Mouse (Mus musculus): Measurements from ENCODE around the gene Ipo13.

Ipo13 gene

DNA sequence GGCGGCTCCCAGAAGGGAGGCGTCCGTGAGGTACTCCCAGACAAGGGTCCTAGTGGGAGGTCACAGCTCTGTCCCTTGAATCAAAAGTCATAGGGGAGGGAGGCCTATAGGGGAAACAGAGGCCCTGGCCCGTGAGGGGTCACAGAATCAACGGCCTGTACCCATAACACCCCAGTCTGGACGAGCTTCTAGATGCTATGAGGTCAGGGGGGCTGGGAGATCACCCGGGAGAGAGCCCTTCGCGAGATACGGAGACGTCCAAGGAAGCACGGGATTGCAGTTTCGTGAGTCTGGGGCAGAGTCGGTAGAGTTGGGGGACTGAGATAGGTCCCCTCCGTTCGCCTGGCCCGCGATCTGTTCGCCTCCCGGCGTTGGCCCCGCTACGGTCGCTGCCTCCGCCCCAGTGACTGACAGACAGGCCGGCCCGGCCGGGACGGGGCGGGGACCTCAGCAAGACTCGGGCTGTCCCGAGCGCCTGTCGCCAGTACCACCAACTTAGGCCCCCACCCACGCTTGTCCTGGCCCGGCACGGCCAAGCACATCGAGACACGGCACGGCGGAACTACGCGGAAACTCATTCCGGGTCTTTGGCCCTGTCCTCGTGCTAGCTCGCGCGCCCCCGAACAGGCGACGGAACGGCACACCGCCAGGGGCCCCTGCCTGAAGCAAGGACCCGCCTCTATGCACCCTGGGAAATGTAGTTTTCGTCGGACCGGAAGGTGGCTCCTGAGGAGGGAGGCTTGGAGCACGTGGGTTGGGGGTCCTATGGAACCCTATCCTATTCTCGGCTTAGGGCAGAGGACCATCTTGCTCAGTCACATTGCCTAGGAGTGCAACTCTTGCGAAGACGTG, at the start of gene Ipo13:
Ipo13 (minus strand) TSS at position 409 of the 852 bp plus-strand sequence.
- peak; percentile 91 to 95 for DNase-seq (ENCODE audit: low spot score in 2 of 2)

DNA sequence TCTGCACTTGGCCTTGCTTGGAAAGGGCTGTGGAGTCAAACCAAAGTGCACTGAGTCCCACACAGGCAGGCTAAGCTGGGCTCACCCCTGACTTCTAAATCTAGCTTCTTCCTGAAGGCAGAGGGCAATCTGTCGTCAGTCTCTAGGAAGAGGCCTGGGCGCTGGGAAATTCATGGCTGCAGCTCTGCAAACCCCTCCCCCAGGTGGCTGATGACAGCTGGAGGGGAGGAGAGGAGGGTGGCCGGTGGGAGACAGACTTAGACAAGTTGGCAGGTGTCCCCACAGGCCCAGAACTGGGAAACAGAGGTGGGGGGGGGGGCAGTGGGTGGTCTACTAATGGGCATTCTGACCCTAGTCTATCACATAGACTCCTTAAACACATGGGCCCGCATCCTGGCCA, 42.7 kb upstream of the Ipo13 start:
- no peak for DNase-seq (ENCODE audit: low spot score in 2 of 2)

DNA sequence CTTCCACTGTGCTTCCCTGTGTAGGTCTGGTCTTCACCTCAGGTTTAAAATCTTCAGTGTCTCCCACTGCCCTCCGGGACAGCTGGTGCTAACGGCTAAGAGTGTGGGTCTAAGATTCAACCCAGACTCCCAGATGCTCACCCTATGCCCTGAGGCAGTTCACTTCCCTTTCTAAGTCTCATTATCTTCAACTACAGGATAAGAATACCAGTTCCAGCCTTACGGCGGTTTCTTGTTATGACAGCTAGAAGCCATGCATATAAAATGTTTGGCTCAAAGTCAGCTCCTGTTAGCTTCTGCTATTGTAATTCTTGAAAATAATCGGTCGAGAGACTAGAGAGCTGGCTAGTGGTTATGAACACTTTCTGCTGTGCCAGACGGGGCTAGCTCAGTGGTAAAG, 32.7 kb upstream of the Ipo13 start:
- DNase-seq (ENCODE audit: low spot score in 2 of 2), result no peak

DNA sequence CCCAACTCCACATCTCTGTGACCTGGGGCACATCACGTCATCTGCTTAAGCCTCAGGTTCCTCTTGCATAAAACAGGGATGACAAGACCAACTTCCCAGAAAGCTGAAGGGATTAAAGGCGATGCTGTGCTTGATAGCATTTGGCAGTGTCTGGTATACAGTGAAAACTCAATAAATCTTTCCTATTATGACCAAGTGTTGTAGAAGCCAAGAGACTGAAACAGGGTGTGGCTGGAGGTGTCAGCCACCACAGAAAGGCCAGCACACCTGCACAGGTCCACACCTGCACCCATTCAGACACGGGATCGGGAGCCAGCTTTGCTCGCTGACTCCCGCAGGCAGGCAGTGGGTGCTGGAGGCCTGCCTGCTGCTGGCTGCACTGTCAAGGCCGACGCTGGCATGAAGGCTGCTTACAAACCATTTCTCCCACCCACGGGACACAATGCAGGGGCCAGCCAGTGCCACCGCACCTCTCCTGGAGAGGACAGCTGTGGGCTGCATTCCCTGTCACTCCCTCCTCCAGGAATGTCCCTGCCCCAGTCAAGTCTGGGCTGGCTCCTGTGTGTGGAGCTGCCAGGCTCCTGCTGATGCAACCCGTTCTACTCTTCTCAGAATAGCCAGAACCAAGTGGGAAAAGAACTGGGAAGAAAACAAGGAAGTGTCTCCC, 32.0 kb upstream of the Ipo13 start:
- DNase-seq (ENCODE audit: low spot score in 2 of 2), result no peak

DNA sequence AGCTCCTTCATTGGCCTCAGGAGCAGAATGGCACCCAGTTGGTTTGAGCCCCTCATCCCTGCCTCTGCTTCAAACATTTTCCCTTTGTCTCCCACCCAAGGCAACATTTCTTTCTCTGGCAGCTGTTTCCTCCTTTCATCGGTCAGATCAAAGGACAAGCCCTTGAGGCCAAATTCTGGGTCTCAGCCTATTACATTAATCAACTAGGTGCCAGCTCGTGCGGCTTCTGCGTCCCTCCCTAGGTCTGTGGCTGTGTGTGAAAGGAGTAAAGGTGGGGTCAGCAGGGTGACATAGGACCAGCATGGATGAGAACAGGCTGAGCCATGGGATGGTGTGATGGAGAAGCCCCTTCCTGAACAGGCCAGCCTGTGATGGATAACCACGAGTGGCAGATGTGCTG, 28.5 kb upstream of the Ipo13 start:
- DNase-seq (ENCODE audit: low spot score in 2 of 2), result no peak

DNA sequence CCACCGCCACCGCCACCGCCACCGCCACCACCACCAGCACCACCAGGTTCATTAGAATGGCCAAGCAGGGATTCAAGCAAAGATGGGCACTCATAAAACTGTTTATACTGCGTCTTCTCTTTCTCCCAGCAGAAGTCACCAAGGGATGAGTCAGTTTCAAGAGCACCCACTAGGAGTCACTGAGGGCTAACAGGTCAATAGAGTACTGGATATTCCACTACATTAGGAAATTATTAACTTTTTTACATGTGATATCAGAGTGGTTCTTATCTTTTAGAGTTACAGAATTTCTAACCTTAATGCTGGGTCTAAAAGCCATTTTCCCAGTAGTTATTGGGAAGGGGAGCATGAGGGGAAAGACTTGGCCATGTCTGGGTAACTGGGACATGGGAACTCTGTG, 22.2 kb upstream of the Ipo13 start:
- no peak for DNase-seq (ENCODE audit: low spot score in 2 of 2)

DNA sequence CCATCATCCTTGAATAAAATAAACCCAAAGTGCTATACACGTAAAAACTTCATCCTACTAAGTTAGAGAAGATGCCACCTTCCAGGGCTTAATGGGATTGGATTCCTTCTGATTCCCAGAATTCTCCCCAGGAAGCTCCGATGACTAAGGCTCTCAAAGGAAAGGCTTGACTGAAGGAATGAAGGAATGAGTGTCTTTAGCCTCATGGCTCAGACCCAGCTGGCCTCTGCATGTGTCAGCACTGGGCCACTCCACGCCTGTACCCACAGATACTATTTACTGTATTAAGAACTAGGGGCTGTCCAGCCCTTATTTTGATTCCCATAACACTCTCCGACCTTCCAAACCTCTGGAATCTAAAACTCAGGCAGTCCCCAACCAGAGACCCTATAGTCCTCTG, 19.3 kb upstream of the Ipo13 start:
- DNase-seq (ENCODE audit: low spot score in 2 of 2), result no peak

DNA sequence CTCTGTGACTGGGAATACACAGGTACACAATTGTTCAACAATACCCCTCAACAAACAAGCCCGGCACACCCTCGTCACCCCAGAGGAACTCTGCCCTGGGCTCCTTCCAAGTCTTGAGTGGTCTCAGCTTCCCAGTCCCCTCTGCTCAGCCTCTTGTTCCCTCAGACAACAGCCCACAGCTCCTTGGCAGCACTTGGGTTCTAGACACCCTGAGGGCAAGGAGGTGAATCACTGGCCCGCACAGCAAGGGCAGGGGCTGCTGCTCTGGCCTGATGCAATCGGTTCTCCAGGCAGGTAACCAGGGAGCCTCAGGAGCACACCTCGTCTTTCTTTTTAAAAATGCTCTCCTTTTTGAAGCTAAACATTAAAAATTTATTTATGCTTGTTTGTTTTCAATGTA, 18.4 kb upstream of the Ipo13 start:
- no peak for DNase-seq (ENCODE audit: low spot score in 2 of 2)

DNA sequence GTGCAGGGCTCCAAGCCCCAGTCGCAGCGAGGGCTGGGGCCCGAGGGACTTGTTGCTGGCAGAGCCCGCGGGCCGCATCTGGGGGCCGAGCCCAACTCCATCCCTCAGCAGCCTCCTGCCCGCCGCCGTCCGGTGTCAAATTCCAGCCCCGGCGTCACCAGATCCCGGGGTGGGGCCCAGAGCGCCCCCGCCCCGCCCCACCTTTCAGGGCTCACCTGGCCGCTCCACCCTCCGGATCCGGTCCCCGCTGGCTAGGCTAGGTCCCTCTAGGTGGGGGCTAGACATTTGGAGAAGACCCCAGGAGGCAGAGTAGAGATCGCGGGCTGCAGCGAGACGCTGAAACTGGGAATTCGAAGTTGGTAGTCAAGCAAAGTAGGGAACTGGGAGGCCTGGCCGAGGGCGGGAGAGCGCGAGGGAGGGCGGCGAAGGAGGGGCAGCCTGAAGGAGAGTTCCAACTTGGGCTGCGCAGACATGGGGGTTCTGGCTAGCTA, 14.6 kb upstream of the Ipo13 start, which contains the start of gene Artn:
Artn (minus strand) TSS at position 373 of the 491 bp plus-strand sequence.
- peak; percentile 37 to 73 for DNase-seq (ENCODE audit: low spot score in 2 of 2)

DNA sequence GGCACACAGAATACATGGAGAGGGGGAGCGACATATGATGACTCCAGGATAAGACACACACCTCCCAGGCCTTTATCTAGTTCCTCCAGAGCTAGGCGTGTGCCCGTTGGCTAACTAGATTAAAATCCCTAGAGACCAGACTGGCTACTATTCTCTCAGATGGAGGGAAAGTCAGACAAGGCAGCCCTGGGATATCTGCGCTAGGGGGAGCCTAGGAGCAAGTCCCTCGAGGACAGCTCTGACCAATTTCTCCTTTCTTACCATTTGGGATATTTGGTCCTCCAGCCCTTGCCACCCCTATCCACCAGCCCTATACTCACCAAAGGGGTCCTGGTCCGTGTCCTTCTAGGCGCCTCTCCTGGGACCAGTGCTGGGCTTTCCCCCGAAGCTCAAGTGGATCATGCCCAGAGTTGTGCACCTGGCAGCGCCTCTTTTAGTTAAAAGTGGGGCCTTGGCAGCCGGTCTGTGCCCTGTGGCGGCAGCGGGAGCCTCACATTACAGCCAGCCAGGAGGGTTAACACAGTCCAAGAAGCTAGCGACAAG, 14.0 kb upstream of the Ipo13 start:
- peak; percentile 80 to 85 for DNase-seq (ENCODE audit: low spot score in 2 of 2)

DNA sequence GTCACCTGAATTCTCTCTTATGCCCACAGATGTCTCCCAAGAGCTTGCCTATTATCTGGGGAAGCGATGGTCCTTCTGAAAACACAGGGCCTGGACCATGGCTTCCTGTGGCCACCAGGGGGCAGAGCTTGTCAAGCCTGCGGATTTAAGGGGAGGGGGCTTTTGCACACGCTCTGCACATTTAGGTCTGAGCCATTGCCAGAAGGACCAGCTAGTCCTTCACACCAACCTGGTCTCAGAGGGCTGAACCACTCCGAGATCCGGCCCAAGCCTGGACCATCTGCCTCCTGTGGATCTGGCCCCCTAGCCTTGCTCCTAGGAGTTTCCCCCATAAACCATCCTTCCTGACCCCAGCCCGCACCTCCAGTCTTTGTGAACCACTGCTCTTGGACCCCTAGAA, 13.4 kb upstream of the Ipo13 start:
- peak; percentile 29 to 76 for DNase-seq (ENCODE audit: low spot score in 2 of 2)

DNA sequence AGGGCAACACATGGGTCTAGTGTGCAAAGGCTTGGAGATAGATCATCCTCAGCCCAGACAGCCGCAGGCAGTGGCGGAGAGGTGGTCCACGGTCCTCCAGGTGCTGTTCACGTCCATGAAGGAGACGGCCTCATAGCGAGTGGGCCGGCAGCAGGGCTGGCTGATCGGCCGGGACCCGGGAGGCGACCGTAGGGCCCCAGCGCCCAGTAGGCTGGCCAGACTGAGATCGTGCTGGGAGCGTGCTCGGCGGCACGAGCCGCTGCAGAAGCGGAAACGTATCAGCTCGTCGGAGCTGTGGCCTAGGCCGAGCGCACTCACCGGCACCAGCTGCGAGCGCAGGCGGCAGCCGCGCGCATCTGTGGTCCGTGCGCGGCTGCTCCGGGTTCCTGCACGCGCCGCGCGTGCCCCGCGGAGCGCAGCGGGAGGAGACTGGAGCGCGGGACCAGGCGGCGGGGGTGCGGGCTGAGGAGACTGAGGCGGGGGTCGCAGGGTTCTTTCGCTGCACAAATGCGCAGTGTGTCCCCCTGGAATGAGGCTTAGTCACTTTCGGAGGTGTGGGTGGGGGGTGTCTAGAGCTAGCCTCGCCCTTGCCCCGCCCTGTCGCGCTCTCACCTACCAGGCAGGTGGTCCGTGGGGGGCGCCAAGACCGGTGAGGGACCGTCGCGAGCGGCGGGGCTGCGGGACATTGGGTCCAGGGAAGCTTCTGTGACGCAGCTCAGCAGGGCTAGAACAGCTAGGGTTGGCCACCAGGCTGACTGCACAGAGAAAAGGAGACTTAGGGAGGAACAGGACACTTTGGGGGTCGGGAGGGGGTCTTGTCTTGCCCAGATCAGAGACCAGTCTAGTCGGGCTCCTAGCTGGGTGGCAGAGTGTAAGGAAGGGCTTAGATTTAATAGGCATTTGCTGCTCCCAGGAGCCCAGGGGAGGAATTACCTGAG, 12.0 kb upstream of the Ipo13 start:
- peak; percentile 28 to 75 for DNase-seq (ENCODE audit: low spot score in 2 of 2)

DNA sequence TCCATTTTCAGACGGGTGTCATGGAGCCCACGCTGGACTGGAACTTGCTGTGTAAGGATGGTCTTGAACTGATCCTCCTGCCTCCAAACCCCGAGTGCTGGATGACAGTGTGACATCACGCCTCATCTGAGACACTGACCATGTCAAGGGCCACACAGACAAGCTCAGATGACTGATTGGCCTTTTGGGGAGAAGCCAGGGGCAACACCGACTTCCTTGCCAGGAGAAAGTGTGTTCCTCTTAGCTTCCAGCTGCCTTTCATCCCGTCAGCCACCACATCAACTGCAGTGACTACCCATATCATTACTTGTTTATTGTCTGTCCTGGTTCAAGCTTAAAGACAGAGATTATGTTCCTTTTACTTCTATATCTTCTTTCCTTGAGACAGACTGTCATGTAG, 10.1 kb upstream of the Ipo13 start:
- DNase-seq (ENCODE audit: low spot score in 2 of 2), result no peak

DNA sequence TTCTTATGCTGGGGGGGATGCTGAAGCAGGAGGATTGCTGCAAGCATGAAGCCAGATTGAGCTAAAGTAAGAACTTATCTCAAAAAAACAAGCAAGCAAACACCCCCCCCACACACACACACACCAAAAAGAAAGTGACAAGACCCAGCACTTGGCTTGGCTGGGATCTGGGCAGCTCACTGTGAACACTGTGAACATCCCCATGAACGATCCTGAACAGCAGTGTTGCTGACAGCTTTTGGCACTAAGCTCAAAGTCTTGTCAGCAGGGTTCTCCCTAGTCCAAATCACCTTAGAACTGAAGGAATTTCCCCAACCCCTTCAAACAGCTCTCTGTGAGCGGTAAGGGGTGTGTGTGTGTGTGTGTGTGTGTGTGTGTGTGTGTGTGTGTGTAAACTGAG, 8.7 kb upstream of the Ipo13 start:
- DNase-seq (ENCODE audit: low spot score in 2 of 2), result no peak

DNA sequence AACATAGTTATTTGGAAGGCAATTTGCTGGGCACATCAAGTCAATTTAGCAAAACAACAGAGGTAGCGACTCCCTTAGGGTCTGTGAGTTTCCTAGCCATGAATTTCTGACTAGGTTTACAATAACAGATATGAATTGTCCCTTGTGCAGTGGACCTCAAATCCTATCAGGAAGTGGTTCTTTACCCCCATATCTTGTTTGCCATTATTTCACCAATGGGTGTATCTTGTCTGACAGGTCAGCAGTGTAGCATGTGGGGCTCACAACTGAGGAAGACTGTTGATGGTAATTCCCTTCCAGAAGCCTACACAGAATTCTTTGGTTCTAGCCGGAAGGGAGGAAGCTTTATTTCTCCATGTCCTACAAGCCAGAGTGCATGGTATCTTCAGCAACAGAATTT, 6.6 kb upstream of the Ipo13 start:
- no peak for DNase-seq (ENCODE audit: low spot score in 2 of 2)

DNA sequence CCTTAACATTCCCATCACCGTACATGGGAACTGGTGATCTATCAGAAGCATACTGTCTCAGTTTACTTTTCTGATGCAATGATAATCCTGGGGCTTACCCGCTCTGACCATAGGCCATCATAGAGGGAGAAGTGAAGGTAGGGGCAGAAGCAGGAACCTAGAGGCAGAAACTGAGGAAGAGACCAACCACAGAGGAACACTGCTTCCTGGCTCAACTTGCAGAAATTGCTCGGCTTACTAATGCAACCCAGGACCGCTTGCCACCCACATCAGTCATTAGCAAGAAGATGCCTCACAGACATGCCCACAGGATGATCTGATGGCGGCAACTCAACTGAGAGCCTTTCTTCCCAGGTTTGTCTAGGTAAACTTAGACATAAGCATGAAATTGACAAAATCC, 4.0 kb upstream of the Ipo13 start:
- DNase-seq (ENCODE audit: low spot score in 2 of 2), result no peak

DNA sequence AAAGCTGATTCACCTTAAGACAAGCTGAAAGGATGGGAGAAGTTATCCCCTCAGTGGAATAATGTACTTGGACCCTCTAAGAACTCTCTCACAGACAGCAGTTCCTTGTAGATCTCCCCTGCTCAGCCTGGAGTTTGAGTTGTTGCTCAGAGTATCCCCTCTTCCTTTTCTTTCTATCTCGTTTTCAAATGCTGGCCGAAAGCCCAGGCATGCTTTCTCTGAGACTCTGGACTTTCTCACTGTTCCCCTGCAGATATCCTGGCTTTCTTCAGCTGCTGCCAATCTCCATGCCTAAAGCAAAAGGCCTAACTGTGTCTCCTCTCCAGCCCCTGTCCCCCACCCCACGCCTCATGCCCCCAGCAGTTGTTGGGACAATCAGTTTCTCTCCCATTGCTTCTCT, 3.5 kb upstream of the Ipo13 start:
- no peak for DNase-seq (ENCODE audit: low spot score in 2 of 2)

DNA sequence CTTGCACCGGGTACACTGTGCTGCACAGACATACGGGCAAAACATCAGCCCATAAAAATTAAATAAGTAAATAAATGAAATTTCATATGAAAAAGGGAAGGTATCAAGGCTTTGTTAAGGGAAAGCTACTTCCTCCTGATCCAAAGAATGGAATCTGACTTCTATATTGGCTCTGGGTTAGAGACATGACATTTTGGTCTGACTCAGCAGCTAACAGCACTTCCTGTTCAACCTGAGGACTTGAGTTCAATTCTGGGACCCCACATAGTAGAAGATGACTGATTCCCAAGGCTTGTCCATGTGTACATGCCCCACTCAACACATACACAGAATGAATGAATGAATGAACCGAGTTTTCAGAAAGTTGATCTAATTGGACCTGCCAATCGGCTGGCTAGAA, 3.0 kb upstream of the Ipo13 start:
- no peak for DNase-seq (ENCODE audit: low spot score in 2 of 2)

DNA sequence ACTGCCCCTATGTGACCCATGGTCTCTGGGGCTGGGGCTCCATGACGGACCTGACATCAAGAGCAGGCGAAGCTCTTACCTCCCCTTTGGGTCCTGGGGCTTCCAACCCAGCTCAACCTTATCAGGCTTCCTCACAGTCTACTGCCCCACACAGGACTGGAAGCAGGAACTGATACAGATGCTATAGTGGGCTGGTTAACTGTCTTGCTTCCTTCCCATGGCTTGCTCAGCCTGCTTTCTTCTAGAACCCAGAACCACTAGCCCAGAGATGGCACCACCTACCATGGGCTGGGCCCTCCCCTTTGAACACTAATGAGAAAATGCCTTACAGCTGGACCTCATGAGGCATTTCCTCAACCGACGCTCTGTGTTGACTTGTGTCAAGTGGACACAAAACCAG, 2.6 kb upstream of the Ipo13 start:
- DNase-seq (ENCODE audit: low spot score in 2 of 2), result no peak

DNA sequence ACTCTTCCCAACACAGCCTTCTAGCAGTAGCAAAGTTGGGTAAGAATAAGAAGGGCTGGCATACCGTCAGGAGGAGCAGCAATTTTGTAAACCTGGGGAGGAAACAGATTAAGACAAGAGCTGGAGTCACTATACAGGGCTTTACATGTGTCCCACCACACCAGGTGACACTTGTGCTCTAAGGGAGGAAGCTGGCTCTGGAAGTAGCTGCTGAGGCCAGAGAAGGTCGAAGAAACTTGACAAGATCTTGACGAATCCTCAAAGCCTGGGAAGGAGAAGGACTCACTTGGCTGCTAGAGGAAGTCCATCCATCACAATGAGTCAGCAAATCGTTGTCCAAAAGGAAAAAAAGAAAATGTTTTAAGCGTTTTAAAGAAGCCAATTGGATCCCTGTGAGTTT, 1.6 kb upstream of the Ipo13 start:
- no peak for DNase-seq (ENCODE audit: low spot score in 2 of 2)

DNA sequence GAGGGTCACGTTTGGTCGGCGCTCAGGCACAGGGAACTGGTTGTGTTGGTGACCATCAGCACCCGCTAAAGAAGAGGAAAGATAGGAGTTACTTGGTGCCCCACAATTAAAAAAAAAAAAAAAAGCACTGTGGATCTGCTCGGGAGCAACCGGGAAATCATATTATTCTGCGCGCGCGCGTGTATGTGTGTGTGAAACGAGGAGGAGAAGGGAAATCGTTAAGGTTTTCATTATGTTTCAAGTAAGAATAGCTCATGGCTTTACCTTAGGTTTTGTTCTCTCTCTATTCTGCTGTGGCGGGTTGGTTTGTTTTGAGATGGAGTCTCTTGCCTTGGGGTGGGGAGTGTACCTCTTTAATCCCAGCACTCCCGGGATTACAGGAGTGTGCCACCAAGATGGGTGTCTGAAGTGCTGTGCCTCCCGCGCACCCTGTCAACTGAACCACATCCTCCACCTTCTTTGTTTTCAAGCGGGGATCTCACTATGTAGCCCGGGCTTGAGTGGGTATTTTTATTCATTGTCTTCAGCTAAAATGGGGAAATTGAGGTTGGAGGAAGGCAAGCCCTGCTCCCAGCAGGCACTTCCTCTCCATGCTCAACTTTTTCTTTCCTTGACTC, 798 bp upstream of the Ipo13 start:
- no peak for DNase-seq (ENCODE audit: low spot score in 2 of 2)

Measured in spleen, postnatal 4 days (tissue).